Mouse (Mus musculus): ENCODE data around the gene Lysmd1. TPM values are rescaled to one million over a fixed set of nuclear protein-coding genes. Genes with fewer than 3 reads are reported as not detected.

Lysmd1 gene
- polyA plus RNA-seq, 1 experiment from 2014 or later: 7.9 TPM

GRCm38 (mm10) chr3:95178948-95179347 lies 45.1 kb downstream of the Lysmd1 start:
- Histone ChIP-seq H3K27me3 (replicated peaks) (peaks cover 35% of the 10 kb centered on the region), H3K4me2 (no peak overlapping the region), H3K36me3 (peaks cover 22% of the 10 kb centered on the region), H3K9me3 (replicated peaks) (no peaks in the 10 kb centered on the region), H3K4me1 (peaks cover 4% of the 10 kb centered on the region; the same call in 1 of the 2 replicates), H3K9ac (no peak overlapping the region), H3K4me3 (no peak overlapping the region), H3K27ac (no peak overlapping the region)
- ATAC-seq: no peak
- WGBS (ENCODE audit: insufficient replicate concordance): 71% methylated on average over 5 of the region's 5 CpGs

- Histone ChIP-seq H3K27ac (no peak overlapping the region), H3K27me3 (replicated peaks) (peaks cover 27% of the 10 kb centered on the region), H3K4me1 (no peaks in the 10 kb centered on the region), H3K9ac (no peak overlapping the region), H3K4me3 (no peak overlapping the region), H3K9me3 (replicated peaks) (no peaks in the 10 kb centered on the region), H3K4me2 (no peak overlapping the region), H3K36me3 (peaks cover 32% of the 10 kb centered on the region)
- no peak for ATAC-seq
- 58% methylated on average over 3 of the region's 3 CpGs for WGBS (ENCODE audit: insufficient replicate concordance)
Observed at GRCm38 (mm10) chr3:95179890-95180289, 46.0 kb downstream of the Lysmd1 start.

GRCm38 (mm10) chr3:95181841-95182240 lies 48.0 kb downstream of the Lysmd1 start:
- Histone ChIP-seq H3K9me3 (replicated peaks) (no peaks in the 10 kb centered on the region), H3K4me1 (no peaks in the 10 kb centered on the region), H3K9ac (no peak overlapping the region), H3K27ac (no peak overlapping the region), H3K4me2 (no peak overlapping the region), H3K27me3 (replicated peaks) (peaks cover 15% of the 10 kb centered on the region; the same call in 1 of the 2 replicates), H3K36me3 (peaks cover 51% of the 10 kb centered on the region), H3K4me3 (no peak overlapping the region)
- 55% methylated on average over 1 of the region's 1 CpGs for WGBS (ENCODE audit: insufficient replicate concordance)
- no peak for ATAC-seq

- WGBS (ENCODE audit: insufficient replicate concordance): 83% methylated on average over 9 of the region's 9 CpGs
- H3K36me3 ChIP-seq: peaks cover 83% of the 10 kb centered on the region
Observed at GRCm38 (mm10) chr3:95184796-95185577, 51.1 kb downstream of the Lysmd1 start.

GRCm38 (mm10) chr3:95186100-95186499 lies 52.2 kb downstream of the Lysmd1 start:
- no peaks in the 10 kb centered on the region for H3K9me3 ChIP-seq (replicated peaks)
- no peaks in the 10 kb centered on the region for H3K27me3 ChIP-seq (replicated peaks)
- 91% methylated on average over 2 of the region's 2 CpGs for WGBS (ENCODE audit: insufficient replicate concordance)
- no peaks in the 10 kb centered on the region for H3K4me1 ChIP-seq
- no peak for ATAC-seq
- peaks cover 94% of the 10 kb centered on the region for H3K36me3 ChIP-seq
- no peak overlapping the region for H3K9ac ChIP-seq
- no peak overlapping the region for H3K4me2 ChIP-seq
- no peak overlapping the region for H3K4me3 ChIP-seq
- no peak overlapping the region for H3K27ac ChIP-seq

More at GRCm38 (mm10) chr3:95184796-95185577, 51.1 kb downstream of the Lysmd1 start:
- H3K9me3 ChIP-seq (replicated peaks): no peaks in the 10 kb centered on the region
- H3K4me1 ChIP-seq: no peaks in the 10 kb centered on the region
- no peak overlapping the region for H3K4me3 ChIP-seq
- no peak overlapping the region for H3K9ac ChIP-seq
- no peak for ATAC-seq
- H3K27ac ChIP-seq: no peak overlapping the region
- no peaks in the 10 kb centered on the region for H3K27me3 ChIP-seq (replicated peaks)
- no peak overlapping the region for H3K4me2 ChIP-seq

- Histone ChIP-seq H3K27me3 (replicated peaks) (no peaks in the 10 kb centered on the region), H3K9me3 (replicated peaks) (no peaks in the 10 kb centered on the region), H3K4me2 (no peak overlapping the region), H3K36me3 (peaks cover 99% of the 10 kb centered on the region), H3K4me1 (no peaks in the 10 kb centered on the region), H3K9ac (no peak overlapping the region), H3K4me3 (no peak overlapping the region), H3K27ac (no peak overlapping the region)
- WGBS (ENCODE audit: insufficient replicate concordance): 89% methylated on average over 6 of the region's 6 CpGs
- no peak for ATAC-seq
Observed at GRCm38 (mm10) chr3:95186888-95187287, 53.0 kb downstream of the Lysmd1 start.

Small RNA genes within 50 kb of the gene (microRNA-seq; reads per million reads assigned to microRNA genes)
- gene Mir8099-1: not detected

Other genes starting within 250 kb of the Lysmd1 start
- gene Psmb4, start 247.1 kb upstream of the Lysmd1 start, polyA plus RNA-seq (2016; fragmentation: Nextera tagmentation; extraction: Ambion mirVana): 207 and 214 TPM in 2 replicates
- 53.9 and 54.0 TPM in 2 replicates for gene Selenbp1, start 201.0 kb upstream of the Lysmd1 start, polyA plus RNA-seq (2016; fragmentation: Nextera tagmentation; extraction: Ambion mirVana)
- gene Rfx5, start 180.0 kb upstream of the Lysmd1 start, polyA plus RNA-seq (2016; fragmentation: Nextera tagmentation; extraction: Ambion mirVana): 2.6 and 3.6 TPM in 2 replicates
- 12.6 and 13.1 TPM in 2 replicates for gene Pi4kb, start 159.4 kb upstream of the Lysmd1 start, polyA plus RNA-seq (2016; fragmentation: Nextera tagmentation; extraction: Ambion mirVana)
- gene Zfp687, start 118.6 kb upstream of the Lysmd1 start, polyA plus RNA-seq (2016; fragmentation: Nextera tagmentation; extraction: Ambion mirVana): 12.6 and 14.4 TPM in 2 replicates
- 216 and 229 TPM in 2 replicates for gene Psmd4, start 91.5 kb upstream of the Lysmd1 start, polyA plus RNA-seq (2016; fragmentation: Nextera tagmentation; extraction: Ambion mirVana)
- gene Pip5k1a, start 27.2 kb upstream of the Lysmd1 start, polyA plus RNA-seq (2016; fragmentation: Nextera tagmentation; extraction: Ambion mirVana): 11.3 and 11.5 TPM in 2 replicates
- gene Vps72, start 23.1 kb upstream of the Lysmd1 start, polyA plus RNA-seq (2016; fragmentation: Nextera tagmentation; extraction: Ambion mirVana): 53.7 and 56.2 TPM in 2 replicates
- 0.19 and 0.51 TPM in 2 replicates for gene Tmod4, start 9.6 kb upstream of the Lysmd1 start, polyA plus RNA-seq (2016; fragmentation: Nextera tagmentation; extraction: Ambion mirVana)
- 38.2 and 39.7 TPM in 2 replicates for gene Scnm1, start 77 bp upstream of the Lysmd1 start, polyA plus RNA-seq (2016; fragmentation: Nextera tagmentation; extraction: Ambion mirVana)
- gene Tnfaip8l2, start 8.3 kb downstream of the Lysmd1 start, polyA plus RNA-seq (2016; fragmentation: Nextera tagmentation; extraction: Ambion mirVana): 5.1 and 5.3 TPM in 2 replicates
- gene Sema6c, start 26.4 kb downstream of the Lysmd1 start, polyA plus RNA-seq (2016; fragmentation: Nextera tagmentation; extraction: Ambion mirVana): 1.9 and 2.1 TPM in 2 replicates
- gene Gabpb2, start 83.8 kb downstream of the Lysmd1 start, polyA plus RNA-seq (2016; fragmentation: Nextera tagmentation; extraction: Ambion mirVana): 11.0 and 11.4 TPM in 2 replicates
- 59.6 and 60.9 TPM in 2 replicates for gene Cdc42se1, start 94.6 kb downstream of the Lysmd1 start, polyA plus RNA-seq (2016; fragmentation: Nextera tagmentation; extraction: Ambion mirVana)
- 4.3 and 4.5 TPM in 2 replicates for gene Mllt11, start 98.1 kb downstream of the Lysmd1 start, polyA plus RNA-seq (2016; fragmentation: Nextera tagmentation; extraction: Ambion mirVana)
- gene Gm128, start 107.5 kb downstream of the Lysmd1 start, polyA plus RNA-seq (2016; fragmentation: Nextera tagmentation; extraction: Ambion mirVana): 0.33 and 0.38 TPM in 2 replicates
- gene Bnipl, start 117.1 kb downstream of the Lysmd1 start, polyA plus RNA-seq (2016; fragmentation: Nextera tagmentation; extraction: Ambion mirVana): not detected in 2 replicates
- gene Mindy1, start 147.3 kb downstream of the Lysmd1 start, polyA plus RNA-seq (2016; fragmentation: Nextera tagmentation; extraction: Ambion mirVana): 18.8 and 22.5 TPM in 2 replicates
- 11.8 and 12.1 TPM in 2 replicates for gene Prune1, start 148.0 kb downstream of the Lysmd1 start, polyA plus RNA-seq (2016; fragmentation: Nextera tagmentation; extraction: Ambion mirVana)
- gene Anxa9, start 173.1 kb downstream of the Lysmd1 start, polyA plus RNA-seq (2016; fragmentation: Nextera tagmentation; extraction: Ambion mirVana): 3.1 and 4.6 TPM in 2 replicates
- gene Cers2, start 180.7 kb downstream of the Lysmd1 start, polyA plus RNA-seq (2016; fragmentation: Nextera tagmentation; extraction: Ambion mirVana): 134 and 135 TPM in 2 replicates
- gene Setdb1, start 223.1 kb downstream of the Lysmd1 start, polyA plus RNA-seq (2016; fragmentation: Nextera tagmentation; extraction: Ambion mirVana): 31.0 and 31.6 TPM in 2 replicates

Data from liver, embryonic 12.5 days (tissue).